Mouse (Mus musculus): ENCODE measurements around the gene Fam20b. TPM values are rescaled to one million over a fixed set of nuclear protein-coding genes. Genes with fewer than 3 reads are reported as not detected.

The Fam20b gene
- polyA plus RNA-seq, 1 experiment from 2014 or later = 30.5 TPM

DNA sequence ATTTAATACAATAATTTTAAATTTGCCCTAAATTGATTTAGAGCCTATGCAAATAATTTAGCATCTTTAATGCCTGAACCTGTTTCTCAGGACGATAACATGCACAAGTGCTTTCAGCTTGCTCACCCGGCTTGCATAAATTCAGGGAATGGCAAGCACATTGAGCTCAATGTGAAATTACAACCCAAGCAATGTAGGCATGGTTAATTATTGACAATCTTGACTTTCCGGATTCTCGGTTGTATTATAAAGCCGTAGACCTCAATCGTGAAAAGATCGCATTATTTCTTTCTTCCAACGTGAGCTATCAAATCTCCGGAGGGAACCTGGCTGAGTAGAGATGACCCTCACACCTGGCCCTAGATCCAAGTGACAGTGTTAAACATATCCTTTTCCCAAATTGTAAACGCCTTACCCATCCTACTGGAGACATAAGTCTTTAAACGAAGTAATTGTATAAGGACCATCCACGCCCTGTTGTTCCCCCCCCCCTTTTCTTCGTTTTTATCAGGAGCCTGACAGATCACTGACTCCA is 1.1 kb downstream of the Fam20b start:
- Histone ChIP-seq H3K4me1 (replicated peaks; ENCODE audit: insufficient read depth, low read length) (no peaks in the 10 kb centered on the region), H3K9me3 (replicated peaks; ENCODE audit: low read length) (no peaks in the 10 kb centered on the region), H3K9ac (ENCODE audit: low read depth, low read length) (peak overlapping the region; percentile 92), H3K27ac (peak overlapping the region; percentile 98), H3K36me3 (ENCODE audit: insufficient read depth, low read length) (0 out of 2 replicates have a peak, but pooled peaks cover 4% of the 10 kb centered on the region), H3K4me2 (ENCODE audit: low read length) (peak overlapping the region; percentile 79), H3K4me3 (replicated peaks; ENCODE audit: low read depth, low read length) (peak overlapping the region; percentile 94), H3K27me3 (ENCODE audit: insufficient read depth, low read length) (no peaks in the 10 kb centered on the region)
- 13% methylated on average over 13 of the region's 13 CpGs for WGBS
- ATAC-seq (replicated peaks; ENCODE audit: low FRiP score, low read depth) (no peak), DNase-seq (ENCODE audit: low spot score) (peak; percentile 56)
- TF ChIP-seq CTCF (IDR thresholded peaks at IDR 0.05; ENCODE audit: low read depth) = no peak

DNA sequence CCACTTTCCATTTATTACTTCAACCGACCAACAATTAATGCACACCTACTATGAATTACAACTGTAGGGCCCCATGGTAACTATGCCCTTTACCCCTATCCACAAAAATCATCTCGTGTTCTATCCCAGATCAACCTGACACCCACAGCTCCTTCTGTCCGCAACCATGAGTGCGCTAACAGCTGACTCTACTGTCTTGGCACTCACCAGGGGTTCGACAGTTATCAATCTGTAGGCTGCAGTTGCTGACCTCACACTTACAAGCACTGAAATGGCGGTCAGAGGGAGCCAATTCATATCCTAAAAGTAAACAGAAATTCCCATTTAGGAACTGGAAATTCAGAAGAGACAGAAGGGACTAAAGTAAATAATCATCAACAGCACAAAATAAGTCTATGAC is 2.2 kb downstream of the Fam20b start:
- no peak overlapping the region for H3K9ac ChIP-seq (ENCODE audit: low read depth, low read length)
- ATAC-seq (replicated peaks; ENCODE audit: low FRiP score, low read depth) (no peak), DNase-seq (ENCODE audit: low spot score) (no peak)
- no peaks in the 10 kb centered on the region for H3K27me3 ChIP-seq (ENCODE audit: insufficient read depth, low read length)
- TF ChIP-seq CTCF (IDR thresholded peaks at IDR 0.05; ENCODE audit: low read depth) = no peak
- H3K4me1 ChIP-seq (replicated peaks; ENCODE audit: insufficient read depth, low read length) = no peaks in the 10 kb centered on the region
- no peak overlapping the region; the same call in 1 of the 2 replicates for H3K27ac ChIP-seq
- H3K4me2 ChIP-seq (ENCODE audit: low read length) = no peak overlapping the region
- H3K36me3 ChIP-seq (ENCODE audit: insufficient read depth, low read length) = 0 out of 2 replicates have a peak, but pooled peaks cover 4% of the 10 kb centered on the region
- no peaks in the 10 kb centered on the region for H3K9me3 ChIP-seq (replicated peaks; ENCODE audit: low read length)
- 83% methylated on average over 6 of the region's 6 CpGs for WGBS
- H3K4me3 ChIP-seq (replicated peaks; ENCODE audit: low read depth, low read length) = no peak overlapping the region

DNA sequence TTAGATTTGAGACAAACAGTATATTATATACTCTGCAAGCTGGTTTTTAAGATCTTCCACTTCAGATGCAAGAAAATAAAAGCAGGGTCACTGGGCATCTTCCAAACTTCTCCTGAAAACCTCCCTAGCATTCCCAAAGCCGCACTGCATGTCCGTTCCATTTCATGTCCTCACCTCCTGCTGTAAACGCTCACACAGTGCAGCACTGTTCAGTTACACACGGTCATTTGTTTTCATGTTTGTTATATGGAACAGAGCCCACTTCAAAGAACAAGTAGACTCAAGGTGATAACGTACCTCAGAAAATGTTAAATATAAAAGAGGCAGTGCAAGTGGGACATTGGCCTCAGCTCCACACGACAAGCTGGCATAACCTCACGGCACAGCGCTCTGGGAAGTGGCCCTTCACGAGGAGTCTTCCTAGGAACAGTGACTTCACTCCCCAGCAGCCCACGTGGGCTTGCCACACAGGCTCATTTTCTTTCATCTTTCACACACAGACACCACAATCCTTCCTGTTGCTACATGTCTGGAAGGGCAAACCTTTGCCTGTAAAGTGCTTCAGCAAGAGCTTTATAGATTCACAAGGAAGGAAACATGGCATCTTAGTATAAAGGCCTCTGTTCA is 8.3 kb downstream of the Fam20b start:
- no peak for TF ChIP-seq CTCF (IDR thresholded peaks at IDR 0.05; ENCODE audit: low read depth)
- no peaks in the 10 kb centered on the region for H3K9me3 ChIP-seq (replicated peaks; ENCODE audit: low read length)
- no peak overlapping the region for H3K9ac ChIP-seq (ENCODE audit: low read depth, low read length)
- ATAC-seq (replicated peaks; ENCODE audit: low FRiP score, low read depth) = no peak
- H3K4me3 ChIP-seq (replicated peaks; ENCODE audit: low read depth, low read length) = no peak overlapping the region
- H3K4me1 ChIP-seq (replicated peaks; ENCODE audit: insufficient read depth, low read length) = no peaks in the 10 kb centered on the region
- no peak overlapping the region for H3K4me2 ChIP-seq (ENCODE audit: low read length)
- 0 out of 2 replicates have a peak, but pooled peaks cover 4% of the 10 kb centered on the region for H3K36me3 ChIP-seq (ENCODE audit: insufficient read depth, low read length)
- 45% methylated on average over 10 of the region's 10 CpGs for WGBS
- peak; percentile 36 for DNase-seq (ENCODE audit: low spot score)
- H3K27ac ChIP-seq = no peak overlapping the region
- H3K27me3 ChIP-seq (ENCODE audit: insufficient read depth, low read length) = no peaks in the 10 kb centered on the region

DNA sequence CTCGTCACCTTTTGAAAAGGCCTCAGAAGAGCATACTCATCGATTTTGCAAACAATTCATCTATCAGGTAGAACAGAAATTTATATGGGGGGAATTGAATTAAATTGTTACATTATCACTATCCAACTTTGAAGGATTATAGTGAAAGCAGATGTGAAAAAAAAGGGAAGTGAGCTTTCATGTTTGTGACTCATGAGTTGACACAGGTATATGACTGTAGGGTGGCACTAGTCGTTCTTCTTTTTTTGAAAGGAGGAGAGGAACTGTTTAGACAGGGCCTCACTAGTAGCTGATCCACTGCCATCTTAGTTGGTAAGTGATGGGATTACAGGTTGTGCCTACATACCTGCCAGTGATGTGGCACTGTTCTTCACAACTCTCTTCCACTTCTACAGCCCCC is 10.2 kb downstream of the Fam20b start:
- no peaks in the 10 kb centered on the region for H3K27me3 ChIP-seq (ENCODE audit: insufficient read depth, low read length)
- DNase-seq (ENCODE audit: low spot score) = no peak
- 85% methylated on average over 3 of the region's 3 CpGs for WGBS
- TF ChIP-seq CTCF (IDR thresholded peaks at IDR 0.05; ENCODE audit: low read depth) = no peak
- no peaks in the 10 kb centered on the region for H3K4me1 ChIP-seq (replicated peaks; ENCODE audit: insufficient read depth, low read length)
- H3K9ac ChIP-seq (ENCODE audit: low read depth, low read length) = no peak overlapping the region
- H3K27ac ChIP-seq = no peak overlapping the region
- H3K36me3 ChIP-seq (ENCODE audit: insufficient read depth, low read length) = no peaks in the 10 kb centered on the region
- no peaks in the 10 kb centered on the region for H3K9me3 ChIP-seq (replicated peaks; ENCODE audit: low read length)
- no peak overlapping the region for H3K4me3 ChIP-seq (replicated peaks; ENCODE audit: low read depth, low read length)
- no peak overlapping the region for H3K4me2 ChIP-seq (ENCODE audit: low read length)
- no peak for ATAC-seq (replicated peaks; ENCODE audit: low FRiP score, low read depth)

DNA sequence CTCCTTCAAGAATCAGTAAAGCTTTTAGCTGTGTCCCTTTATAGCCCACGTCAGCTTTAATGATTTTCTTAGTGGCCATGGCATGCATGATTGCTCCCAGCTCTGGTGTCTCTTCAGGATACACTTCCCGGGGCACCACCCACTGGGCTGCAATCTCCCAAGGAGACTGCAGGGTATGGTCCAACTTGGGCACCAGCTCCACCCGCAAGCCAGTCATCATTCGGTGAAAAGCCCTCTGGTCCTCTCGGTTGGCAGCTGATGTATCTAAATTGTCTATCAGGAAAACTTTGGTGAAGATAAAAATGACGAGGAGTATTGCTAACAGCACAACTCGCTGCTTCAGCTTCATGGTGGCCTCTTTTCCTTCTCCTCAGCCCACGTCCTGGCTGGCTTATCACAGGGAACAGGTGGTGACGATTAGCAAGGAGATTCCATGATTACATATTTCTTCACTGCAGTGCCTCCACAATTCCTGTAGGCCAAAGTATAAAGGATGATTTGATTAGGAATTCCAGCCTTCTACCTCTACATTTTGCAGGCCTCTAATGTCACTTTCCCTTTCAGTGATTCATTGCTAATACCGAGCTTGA is 13.1 kb downstream of the Fam20b start:
- no peak overlapping the region for H3K27ac ChIP-seq
- H3K27me3 ChIP-seq (ENCODE audit: insufficient read depth, low read length) = no peaks in the 10 kb centered on the region
- 70% methylated on average over 10 of the region's 10 CpGs for WGBS
- no peak overlapping the region for H3K4me3 ChIP-seq (replicated peaks; ENCODE audit: low read depth, low read length)
- no peak for TF ChIP-seq CTCF (IDR thresholded peaks at IDR 0.05; ENCODE audit: low read depth)
- no peak overlapping the region for H3K9ac ChIP-seq (ENCODE audit: low read depth, low read length)
- DNase-seq (ENCODE audit: low spot score) (no peak), ATAC-seq (replicated peaks; ENCODE audit: low FRiP score, low read depth) (no peak)
- H3K9me3 ChIP-seq (replicated peaks; ENCODE audit: low read length) = no peaks in the 10 kb centered on the region
- no peaks in the 10 kb centered on the region for H3K4me1 ChIP-seq (replicated peaks; ENCODE audit: insufficient read depth, low read length)
- H3K36me3 ChIP-seq (ENCODE audit: insufficient read depth, low read length) = peaks cover 12% of the 10 kb centered on the region; the same call in 1 of the 2 replicates
- no peak overlapping the region for H3K4me2 ChIP-seq (ENCODE audit: low read length)

DNA sequence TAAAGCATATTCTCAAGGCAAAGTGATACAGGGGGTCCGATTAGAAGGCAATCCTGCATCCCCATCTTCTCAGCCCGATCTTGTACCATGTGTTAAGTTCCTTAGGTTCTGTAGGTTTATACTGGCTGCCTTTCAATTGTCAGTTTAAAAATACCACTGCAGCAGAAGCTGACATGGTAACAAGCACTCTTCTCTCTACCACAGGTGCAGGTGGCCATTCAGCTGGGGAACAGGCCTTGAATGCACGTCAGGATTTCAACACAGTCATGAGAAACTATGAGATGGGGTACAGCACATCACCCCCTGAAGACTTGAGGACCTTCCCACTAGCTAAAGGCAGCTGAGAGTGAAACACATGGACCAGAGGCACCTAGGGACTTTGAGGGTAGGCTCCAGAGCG is 15.4 kb downstream of the Fam20b start:
- H3K4me1 ChIP-seq (replicated peaks; ENCODE audit: insufficient read depth, low read length) = no peaks in the 10 kb centered on the region

More for the DNA sequence above, 15.4 kb downstream of the Fam20b start:
- WGBS = 92% methylated on average over 4 of the region's 4 CpGs
- Histone ChIP-seq H3K9me3 (replicated peaks; ENCODE audit: low read length) (no peaks in the 10 kb centered on the region), H3K4me2 (ENCODE audit: low read length) (no peak overlapping the region), H3K4me3 (replicated peaks; ENCODE audit: low read depth, low read length) (no peak overlapping the region), H3K27me3 (ENCODE audit: insufficient read depth, low read length) (no peaks in the 10 kb centered on the region), H3K27ac (no peak overlapping the region), H3K36me3 (ENCODE audit: insufficient read depth, low read length) (peaks cover 17% of the 10 kb centered on the region; the same call in 1 of the 2 replicates), H3K9ac (ENCODE audit: low read depth, low read length) (no peak overlapping the region)
- no peak for DNase-seq (ENCODE audit: low spot score)
- no peak for ATAC-seq (replicated peaks; ENCODE audit: low FRiP score, low read depth)
- TF ChIP-seq CTCF (IDR thresholded peaks at IDR 0.05; ENCODE audit: low read depth) = no peak
